Mouse (Mus musculus): ENCODE measurements at regions not wholly inside any gene's neighbourhood (a gene's known extent, or its start where the extent isn't known, plus 50 kb on each side); places are given as distances from the start of the nearest gene placed in this dataset.

GRCm38 (mm10) chr15:57061502-57061901 lies 415.9 kb downstream of the Slc22a22 start:
- Histone ChIP-seq H3K27me3 (ENCODE audit: control insufficient read depth, insufficient read depth, low read length) (no peaks in the 10 kb centered on the region), H3K9me3 (ENCODE audit: control insufficient read depth, low read length) (no peaks in the 10 kb centered on the region), H3K4me1 (ENCODE audit: control insufficient read depth, insufficient read depth, low read length) (no peaks in the 10 kb centered on the region), H3K9ac (replicated peaks; ENCODE audit: low read depth, low read length) (no peak overlapping the region), H3K27ac (ENCODE audit: low read depth, low read length) (no peak overlapping the region), H3K4me2 (ENCODE audit: low read depth, low read length) (no peak overlapping the region), H3K36me3 (ENCODE audit: control insufficient read depth, insufficient read depth, low read length) (no peaks in the 10 kb centered on the region), H3K4me3 (ENCODE audit: low read depth, low read length) (no peak overlapping the region)
- WGBS = 88% methylated on average over 2 of the region's 2 CpGs
- no peak for ATAC-seq (ENCODE audit: low read depth)

- no peak for ATAC-seq (ENCODE audit: low read depth)
- Histone ChIP-seq H3K36me3 (ENCODE audit: control insufficient read depth, insufficient read depth, low read length) (no peaks in the 10 kb centered on the region), H3K4me3 (ENCODE audit: low read depth, low read length) (no peak overlapping the region)
Observed at GRCm38 (mm10) chr15:57059550-57060195, 417.8 kb downstream of the Slc22a22 start.

GRCm38 (mm10) chr15:57052287-57052686 lies 425.1 kb downstream of the Slc22a22 start:
- H3K9ac ChIP-seq (replicated peaks; ENCODE audit: low read depth, low read length) = no peak overlapping the region
- no peaks in the 10 kb centered on the region for H3K4me1 ChIP-seq (ENCODE audit: control insufficient read depth, insufficient read depth, low read length)
- no peaks in the 10 kb centered on the region for H3K36me3 ChIP-seq (ENCODE audit: control insufficient read depth, insufficient read depth, low read length)
- no peak for ATAC-seq (ENCODE audit: low read depth)
- no peak overlapping the region for H3K4me3 ChIP-seq (ENCODE audit: low read depth, low read length)
- H3K9me3 ChIP-seq (ENCODE audit: control insufficient read depth, low read length) = no peaks in the 10 kb centered on the region
- H3K27ac ChIP-seq (ENCODE audit: low read depth, low read length) = no peak overlapping the region
- H3K4me2 ChIP-seq (ENCODE audit: low read depth, low read length) = no peak overlapping the region
- H3K27me3 ChIP-seq (ENCODE audit: control insufficient read depth, insufficient read depth, low read length) = no peaks in the 10 kb centered on the region
- 84% methylated on average over 1 of the region's 1 CpGs for WGBS

More at GRCm38 (mm10) chr15:57059550-57060195, 417.8 kb downstream of the Slc22a22 start:
- Histone ChIP-seq H3K27me3 (ENCODE audit: control insufficient read depth, insufficient read depth, low read length) (no peaks in the 10 kb centered on the region), H3K9ac (replicated peaks; ENCODE audit: low read depth, low read length) (no peak overlapping the region), H3K4me1 (ENCODE audit: control insufficient read depth, insufficient read depth, low read length) (no peaks in the 10 kb centered on the region), H3K4me2 (ENCODE audit: low read depth, low read length) (no peak overlapping the region), H3K9me3 (ENCODE audit: control insufficient read depth, low read length) (no peaks in the 10 kb centered on the region), H3K27ac (ENCODE audit: low read depth, low read length) (no peak overlapping the region)
- 89% methylated on average over 1 of the region's 1 CpGs for WGBS

- H3K27me3 ChIP-seq (ENCODE audit: control insufficient read depth, insufficient read depth, low read length) = no peaks in the 10 kb centered on the region
- H3K4me1 ChIP-seq (ENCODE audit: control insufficient read depth, insufficient read depth, low read length) = no peaks in the 10 kb centered on the region
- no peak overlapping the region for H3K4me2 ChIP-seq (ENCODE audit: low read depth, low read length)
- WGBS = 92% methylated on average over 4 of the region's 4 CpGs
- ATAC-seq (ENCODE audit: low read depth) = no peak
- no peak overlapping the region for H3K4me3 ChIP-seq (ENCODE audit: low read depth, low read length)
- no peaks in the 10 kb centered on the region for H3K9me3 ChIP-seq (ENCODE audit: control insufficient read depth, low read length)
- no peak overlapping the region for H3K27ac ChIP-seq (ENCODE audit: low read depth, low read length)
- no peaks in the 10 kb centered on the region for H3K36me3 ChIP-seq (ENCODE audit: control insufficient read depth, insufficient read depth, low read length)
- H3K9ac ChIP-seq (replicated peaks; ENCODE audit: low read depth, low read length) = no peak overlapping the region
Observed at GRCm38 (mm10) chr15:57036806-57037566, 440.4 kb downstream of the Slc22a22 start.

- no peak overlapping the region for H3K4me3 ChIP-seq (ENCODE audit: low read depth, low read length)
- H3K4me1 ChIP-seq (ENCODE audit: control insufficient read depth, insufficient read depth, low read length) = no peaks in the 10 kb centered on the region
- 60% methylated on average over 1 of the region's 1 CpGs for WGBS
- H3K9me3 ChIP-seq (ENCODE audit: control insufficient read depth, low read length) = no peaks in the 10 kb centered on the region
- no peak overlapping the region for H3K27ac ChIP-seq (ENCODE audit: low read depth, low read length)
- H3K27me3 ChIP-seq (ENCODE audit: control insufficient read depth, insufficient read depth, low read length) = no peaks in the 10 kb centered on the region
- no peak for ATAC-seq (ENCODE audit: low read depth)
- no peak overlapping the region for H3K4me2 ChIP-seq (ENCODE audit: low read depth, low read length)
- no peaks in the 10 kb centered on the region for H3K36me3 ChIP-seq (ENCODE audit: control insufficient read depth, insufficient read depth, low read length)
- H3K9ac ChIP-seq (replicated peaks; ENCODE audit: low read depth, low read length) = no peak overlapping the region
Observed at GRCm38 (mm10) chr15:57033012-57033411, 444.4 kb downstream of the Slc22a22 start.

Data from neural tube, embryonic 14.5 days (tissue).